Mouse (Mus musculus) embryonic facial prominence, embryonic 15.5 days (tissue): ENCODE measurements around the gene Necap2. TPM values are rescaled to one million over a fixed set of nuclear protein-coding genes. Genes with fewer than 3 reads are reported as not detected.

Source experiments
- ATAC-seq: fragments of 200-750 bp; cut with Nextera tagmentation; 2 replicates; pipeline ENCODE4 v1.8.0; 2017; ENCODE audit warnings: low read depth, moderate TSS enrichment; ENCODE audit not compliant: insufficient number of reproducible peaks, low FRiP score, low TSS enrichment
- H3K27ac ChIP-seq: fragments of 300-500 bp; sonication (generic); replicated peaks from 2 replicates; pipeline ENCODE4 v1.5.1; 2015; ENCODE audit warnings: mild to moderate bottlenecking, inconsistent platforms
- H3K27me3 ChIP-seq: fragments of 300-500 bp; sonication (generic); 2 replicates; pipeline ENCODE4 v1.6.1; 2015; ENCODE audit warnings: inconsistent platforms
- H3K36me3 ChIP-seq: fragments of 300-500 bp; sonication (generic); 2 replicates; pipeline ENCODE4 v1.6.1; 2015; ENCODE audit warnings: mild to moderate bottlenecking, inconsistent platforms
- H3K4me1 ChIP-seq: fragments of 300-500 bp; sonication (generic); 2 replicates; pipeline ENCODE4 v1.6.1; 2015; ENCODE audit warnings: inconsistent platforms
- H3K4me2 ChIP-seq: fragments of 300-500 bp; sonication (generic); replicated peaks from 2 replicates; pipeline ENCODE4 v1.6.1; 2015; ENCODE audit warnings: mild to moderate bottlenecking, inconsistent platforms
- H3K4me3 ChIP-seq: fragments of 300-500 bp; sonication (generic); replicated peaks from 2 replicates; pipeline ENCODE4 v1.5.1; 2015; ENCODE audit warnings: mild to moderate bottlenecking, inconsistent platforms
- H3K9ac ChIP-seq: fragments of 300-500 bp; sonication (generic); 2 replicates; pipeline ENCODE4 v1.6.1; 2015; ENCODE audit warnings: inconsistent platforms
- H3K9me3 ChIP-seq: fragments of 300-500 bp; sonication (generic); replicated peaks from 2 replicates; pipeline ENCODE4 v1.6.1; 2016; ENCODE audit warnings: inconsistent platforms
- WGBS: fragments of 180-500 bp; shearing (Covaris S2); methylation state at CpG from one replicate; pipeline ENCODE4 v1.1.7; 2015; 5-methylcytosine and 5-hydroxymethylcytosine counted together
- polyA plus RNA-seq: library from polyadenylated mRNA; unstranded; fragments of >200 nt; fragmentation: Nextera tagmentation; extraction: Ambion mirVana; gene quantifications from 2 replicates; pipeline ENCODE4 v1.2.1, GENCODE M21; 2015

Necap2 gene
- 88.0 and 93.4 TPM in 2 replicates for polyA plus RNA-seq

DNA sequence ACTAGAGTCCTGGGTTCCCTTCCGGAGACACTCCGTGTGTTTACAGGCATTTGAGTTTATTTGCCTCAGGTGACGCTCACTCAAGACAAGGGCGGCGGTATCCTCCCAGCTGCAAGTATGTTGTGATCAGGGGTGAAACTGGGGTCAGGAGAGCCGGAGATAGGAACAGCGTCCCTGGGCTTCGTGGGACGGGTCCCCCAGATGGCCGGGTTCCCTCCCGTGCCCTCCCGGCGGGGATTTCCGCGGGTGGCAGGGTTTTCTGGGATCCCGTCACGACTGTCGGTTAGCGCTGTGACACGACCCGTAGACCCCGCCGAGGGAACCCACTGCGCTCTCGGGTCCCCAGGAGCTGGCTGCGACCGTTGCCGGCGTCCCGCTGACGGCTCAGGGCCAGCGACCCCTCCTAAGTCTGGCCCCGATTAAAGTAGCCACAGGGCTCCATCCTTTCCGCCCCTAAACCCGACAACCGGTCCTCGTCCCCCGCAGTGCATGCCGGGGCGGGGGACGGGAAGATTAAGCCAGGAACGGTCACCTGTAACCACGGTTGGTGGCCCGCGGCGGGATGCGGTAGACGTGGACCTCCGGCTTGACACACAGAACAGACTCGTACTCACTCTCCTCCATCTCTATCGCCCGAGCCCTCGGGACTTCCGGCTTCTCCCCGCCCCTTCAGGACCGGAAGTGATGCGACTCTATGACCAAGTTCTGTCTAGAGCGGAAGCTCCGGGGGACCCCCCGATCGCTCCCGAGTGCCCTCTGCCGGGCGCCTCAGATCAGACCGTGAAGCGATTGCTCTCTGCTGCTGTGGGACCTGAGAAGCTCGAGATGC is at the start of gene Necap2:
Gene Necap2 (minus strand): TSS at position 677 of the 829 bp plus-strand sequence.
- H3K27me3 ChIP-seq = no peaks in the 10 kb centered on the region
- under 1% methylated on average over 67 of the region's 67 CpGs for WGBS
- H3K27ac ChIP-seq = peak within 1 kb of the TSS; percentile 63
- no peaks in the 10 kb centered on the region for H3K9me3 ChIP-seq
- H3K4me1 ChIP-seq = peaks cover 24% of the 10 kb centered on the region
- peak within 1 kb of the TSS; percentile 95 for H3K4me3 ChIP-seq
- H3K36me3 ChIP-seq = peaks cover 14% of the 10 kb centered on the region
- peak; percentile 91 for ATAC-seq
- H3K9ac ChIP-seq = peak within 1 kb of the TSS; percentile 93
- peak within 1 kb of the TSS; percentile 95 for H3K4me2 ChIP-seq

DNA sequence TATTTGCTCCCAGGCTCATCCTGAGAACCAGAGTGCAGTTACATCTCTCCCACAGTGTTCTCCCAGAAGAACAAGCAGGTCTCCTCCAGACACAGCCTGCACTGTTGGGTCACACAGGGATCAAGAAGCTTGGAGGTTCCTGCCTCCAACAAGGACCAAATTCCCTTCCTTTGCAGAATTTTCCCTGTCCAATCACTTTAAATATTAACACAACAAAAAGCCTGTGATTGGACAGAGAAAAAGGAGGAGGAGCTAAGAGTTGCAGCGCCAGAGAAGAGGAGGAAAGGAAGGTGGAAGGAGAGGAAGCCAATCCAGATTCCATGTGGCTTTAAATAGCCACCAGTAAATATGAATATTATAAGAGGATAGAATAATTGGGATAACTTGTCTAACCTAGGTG is 44.9 kb upstream of the Necap2 start:
- no peak overlapping the region for H3K4me2 ChIP-seq
- H3K9ac ChIP-seq = no peak overlapping the region
- no peak overlapping the region for H3K27ac ChIP-seq
- peaks cover 23% of the 10 kb centered on the region for H3K4me1 ChIP-seq
- 29% methylated on average over 1 of the region's 1 CpGs for WGBS
- no peak overlapping the region for H3K4me3 ChIP-seq
- H3K36me3 ChIP-seq = peaks cover 8% of the 10 kb centered on the region; the same call in 1 of the 2 replicates
- no peak for ATAC-seq
- no peaks in the 10 kb centered on the region for H3K27me3 ChIP-seq
- no peaks in the 10 kb centered on the region for H3K9me3 ChIP-seq

DNA sequence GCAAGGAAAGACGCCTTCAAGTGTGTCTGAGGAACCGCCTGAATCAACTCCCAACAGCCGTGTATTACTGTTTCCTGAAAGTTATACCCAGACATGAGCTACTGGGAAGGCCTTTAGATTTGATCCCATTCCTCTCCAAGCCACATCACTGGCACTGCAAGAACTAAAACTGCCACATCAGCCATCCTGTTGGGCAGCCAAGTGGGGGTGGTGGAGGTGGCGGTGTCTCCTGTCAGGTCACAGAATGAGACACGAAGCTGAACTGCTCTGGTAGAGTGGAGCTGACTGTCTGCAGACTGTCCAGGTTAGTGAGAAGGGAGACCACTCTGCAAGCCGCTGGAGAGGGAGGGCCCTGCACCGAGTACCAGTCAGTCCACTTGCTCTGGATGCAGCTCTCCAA is 44.5 kb upstream of the Necap2 start:
- Histone ChIP-seq H3K27ac (no peak overlapping the region), H3K4me2 (no peak overlapping the region), H3K4me3 (no peak overlapping the region), H3K36me3 (peaks cover 12% of the 10 kb centered on the region), H3K27me3 (no peaks in the 10 kb centered on the region), H3K9me3 (no peaks in the 10 kb centered on the region), H3K4me1 (peaks cover 23% of the 10 kb centered on the region), H3K9ac (no peak overlapping the region)
- no peak for ATAC-seq
- 76% methylated on average over 7 of the region's 7 CpGs for WGBS

DNA sequence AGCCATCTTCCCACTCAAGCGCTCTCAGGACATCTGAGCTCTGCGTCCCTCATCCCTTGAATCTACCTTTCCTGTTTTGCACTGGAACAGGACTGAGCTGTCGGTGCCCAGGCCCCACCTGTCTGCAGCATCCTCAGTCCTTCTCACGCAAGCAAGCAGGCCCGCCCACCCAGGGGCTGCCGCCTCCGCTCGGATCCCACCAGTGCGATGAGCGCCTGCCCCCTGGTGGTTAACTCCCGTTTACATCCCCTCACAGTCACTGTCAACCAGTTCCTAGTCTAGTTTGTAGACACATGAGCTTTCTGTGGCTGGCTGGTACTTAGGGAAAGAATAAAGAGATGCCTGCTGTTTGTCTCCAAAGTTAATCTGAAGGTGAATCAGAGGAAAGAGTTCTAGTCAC is 42.5 kb upstream of the Necap2 start:
- no peaks in the 10 kb centered on the region for H3K9me3 ChIP-seq
- H3K9ac ChIP-seq = no peak overlapping the region
- H3K4me2 ChIP-seq = no peak overlapping the region
- H3K4me1 ChIP-seq = peaks cover 18% of the 10 kb centered on the region; the same call in 1 of the 2 replicates
- WGBS = 25% methylated on average over 11 of the region's 11 CpGs
- peak; percentile 37; the same call in 1 of the 2 replicates for ATAC-seq
- H3K27me3 ChIP-seq = no peaks in the 10 kb centered on the region
- peaks cover 32% of the 10 kb centered on the region for H3K36me3 ChIP-seq
- no peak overlapping the region for H3K4me3 ChIP-seq
- H3K27ac ChIP-seq = no peak overlapping the region

DNA sequence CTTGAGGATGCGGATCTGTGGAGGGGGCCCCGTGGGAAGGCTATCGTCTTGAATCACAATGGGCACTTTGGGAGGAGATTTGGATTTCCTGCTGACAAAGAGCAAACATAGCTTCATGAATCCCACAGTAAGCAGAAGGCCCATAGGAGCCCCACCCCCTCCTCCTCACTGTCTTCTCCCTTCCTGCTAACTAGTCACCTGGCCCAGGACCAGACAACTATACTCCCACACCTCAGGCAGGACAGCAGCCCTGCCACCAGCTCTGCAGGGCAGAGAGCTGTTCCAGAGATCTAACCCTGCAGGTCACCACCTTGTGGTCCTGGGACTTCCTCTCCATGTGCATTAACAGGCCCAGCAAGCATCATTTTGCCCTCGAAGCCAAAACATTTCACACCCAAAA is 40.5 kb upstream of the Necap2 start:
- 78% methylated on average over 4 of the region's 4 CpGs for WGBS

DNA sequence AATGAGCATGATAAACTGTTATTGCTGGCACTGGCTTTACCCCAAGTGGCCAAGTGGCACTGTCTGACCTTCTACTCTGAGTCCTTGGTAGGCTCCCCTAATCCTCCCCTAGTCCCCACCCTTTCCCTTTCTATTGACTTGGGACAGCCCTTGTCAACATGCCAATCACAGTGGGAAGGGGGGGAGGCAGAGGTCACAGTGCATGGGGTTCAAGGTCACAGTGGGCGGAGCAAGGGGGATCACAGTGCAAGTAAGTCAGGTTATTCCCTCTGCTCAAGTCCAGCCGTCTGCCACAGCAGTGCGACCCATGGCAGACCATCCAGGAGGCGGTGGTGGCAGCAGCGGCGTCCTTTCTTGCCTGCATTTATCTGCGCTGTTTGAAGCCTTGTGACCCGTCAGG is 37.2 kb upstream of the Necap2 start:
- Histone ChIP-seq H3K27me3 (no peaks in the 10 kb centered on the region), H3K36me3 (peaks cover 81% of the 10 kb centered on the region), H3K9ac (no peak overlapping the region), H3K4me1 (peaks cover 11% of the 10 kb centered on the region; the same call in 1 of the 2 replicates), H3K4me2 (no peak overlapping the region), H3K9me3 (no peaks in the 10 kb centered on the region), H3K27ac (no peak overlapping the region), H3K4me3 (no peak overlapping the region)
- no peak for ATAC-seq
- WGBS = 83% methylated on average over 8 of the region's 8 CpGs

More for the DNA sequence above, 40.5 kb upstream of the Necap2 start:
- Histone ChIP-seq H3K36me3 (peaks cover 50% of the 10 kb centered on the region), H3K4me3 (no peak overlapping the region), H3K27ac (no peak overlapping the region), H3K9ac (no peak overlapping the region), H3K4me1 (peaks cover 28% of the 10 kb centered on the region; the same call in 1 of the 2 replicates), H3K4me2 (no peak overlapping the region), H3K9me3 (no peaks in the 10 kb centered on the region), H3K27me3 (no peaks in the 10 kb centered on the region)
- no peak for ATAC-seq

DNA sequence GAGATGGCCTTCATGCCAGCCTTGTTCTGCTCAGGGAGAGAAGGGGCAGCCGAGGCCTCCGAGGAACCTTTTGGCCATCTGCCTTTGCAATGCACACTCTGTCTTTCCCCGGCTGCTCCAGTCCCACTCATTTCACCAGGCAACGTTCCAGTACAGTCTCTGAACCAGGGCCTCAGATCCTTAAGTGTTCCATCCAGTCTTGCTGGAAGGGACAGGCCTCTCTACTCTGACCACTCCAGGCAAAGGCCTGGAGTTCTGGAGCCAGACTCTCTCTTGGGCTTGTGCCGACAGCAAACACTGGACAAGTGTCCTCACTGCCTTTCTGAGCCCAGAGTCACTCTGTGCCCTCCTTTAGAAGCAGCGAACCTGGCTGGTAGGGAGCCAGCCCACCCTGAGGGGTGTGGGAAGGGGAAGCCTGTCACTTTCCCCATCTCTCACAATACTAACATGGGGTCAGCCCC is 36.4 kb upstream of the Necap2 start:
- Histone ChIP-seq H3K4me2 (no peak overlapping the region), H3K27me3 (no peaks in the 10 kb centered on the region), H3K9ac (no peak overlapping the region), H3K27ac (no peak overlapping the region; the same call in 1 of the 2 replicates), H3K4me3 (no peak overlapping the region), H3K4me1 (peaks cover 11% of the 10 kb centered on the region; the same call in 1 of the 2 replicates), H3K9me3 (no peaks in the 10 kb centered on the region), H3K36me3 (peaks cover 84% of the 10 kb centered on the region)
- 88% methylated on average over 6 of the region's 6 CpGs for WGBS
- ATAC-seq = no peak

DNA sequence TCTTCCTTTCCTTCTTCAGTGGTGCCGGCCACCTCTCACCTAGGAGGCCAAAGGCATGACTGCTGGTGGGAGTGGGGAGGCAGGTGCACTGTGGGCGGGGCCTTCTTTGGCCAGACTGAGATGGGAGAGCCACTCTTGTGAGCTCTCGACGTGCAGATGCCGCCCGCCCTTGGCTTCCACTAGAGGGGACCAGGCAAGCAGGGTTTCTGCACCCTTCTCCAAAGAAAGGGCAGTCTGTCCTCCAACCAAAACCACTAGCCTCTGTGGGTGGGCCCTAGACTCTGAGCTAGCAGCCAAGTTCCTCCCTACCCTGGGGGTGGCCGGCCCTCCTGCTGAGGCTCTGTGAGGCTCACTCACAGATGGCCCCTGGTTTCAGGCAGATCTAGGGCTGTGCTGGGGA is 35.7 kb upstream of the Necap2 start:
- WGBS = 72% methylated on average over 7 of the region's 7 CpGs
- Histone ChIP-seq H3K9me3 (no peaks in the 10 kb centered on the region), H3K9ac (no peak overlapping the region), H3K4me3 (no peak overlapping the region), H3K4me1 (peaks cover 11% of the 10 kb centered on the region; the same call in 1 of the 2 replicates), H3K36me3 (peaks cover 84% of the 10 kb centered on the region), H3K4me2 (no peak overlapping the region), H3K27ac (no peak overlapping the region), H3K27me3 (no peaks in the 10 kb centered on the region)
- ATAC-seq = no peak

DNA sequence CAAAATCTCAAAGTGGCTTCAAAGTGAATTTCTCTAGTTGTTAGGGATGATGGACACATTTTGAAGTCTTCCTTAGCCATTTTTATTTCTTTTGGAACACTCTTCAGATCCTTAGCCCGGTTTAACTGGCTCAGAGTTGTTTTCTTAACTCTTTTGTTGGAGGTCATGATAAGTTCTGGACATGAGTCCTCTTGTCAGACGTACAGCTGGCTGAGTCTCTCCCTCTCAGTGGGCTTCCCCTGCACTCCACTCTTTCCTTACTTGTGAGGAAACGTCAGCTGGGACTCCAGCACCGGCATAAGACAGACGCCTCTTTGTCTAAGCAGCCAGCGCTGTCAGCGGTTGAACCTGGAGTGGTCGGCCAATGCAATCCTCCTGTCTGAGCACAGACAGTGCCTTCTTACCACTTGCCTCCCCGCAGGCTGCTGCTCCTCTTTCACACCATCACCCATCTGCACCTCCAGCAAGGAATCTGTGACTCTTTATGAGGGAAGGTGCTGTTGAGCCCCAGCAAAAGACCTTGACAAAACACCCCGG is 30.1 kb upstream of the Necap2 start:
- Histone ChIP-seq H3K27me3 (no peaks in the 10 kb centered on the region), H3K9ac (no peak overlapping the region), H3K36me3 (peaks cover 30% of the 10 kb centered on the region), H3K9me3 (no peaks in the 10 kb centered on the region), H3K4me2 (no peak overlapping the region), H3K4me1 (no peaks in the 10 kb centered on the region), H3K4me3 (no peak overlapping the region), H3K27ac (no peak overlapping the region)
- WGBS = 32% methylated on average over 10 of the region's 10 CpGs
- ATAC-seq = no peak

DNA sequence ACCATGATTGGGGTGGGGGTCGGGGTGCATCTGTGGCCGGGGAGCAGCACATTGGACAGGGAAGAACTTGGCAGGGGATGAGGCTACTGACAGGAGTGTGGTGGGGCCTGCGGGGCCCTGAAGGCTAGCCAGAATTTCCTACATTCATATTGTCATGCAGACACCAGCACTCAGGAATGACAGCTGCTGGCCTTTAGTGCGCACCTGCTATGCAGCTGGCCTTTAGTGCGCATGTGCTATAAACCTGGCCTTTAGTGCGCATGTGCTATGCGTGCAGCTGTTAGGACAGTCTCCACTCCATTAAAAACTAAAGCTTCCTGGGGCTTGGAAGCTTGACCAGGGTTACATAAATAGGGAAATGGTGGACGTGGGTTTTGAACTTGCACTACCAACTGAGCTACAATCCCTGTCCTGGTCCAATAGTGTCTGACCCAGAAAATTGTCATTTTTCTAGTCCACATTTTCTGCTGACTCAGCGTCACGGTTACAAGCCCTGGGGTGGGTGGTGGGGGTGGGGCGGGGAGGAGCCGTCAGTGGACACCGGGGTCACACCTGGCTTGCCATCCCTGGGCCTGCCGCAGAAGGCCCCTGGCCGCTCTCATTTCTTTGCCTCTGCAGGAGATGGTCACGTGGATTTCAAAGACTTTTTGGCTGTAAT is 28.5 kb upstream of the Necap2 start:
- H3K27me3 ChIP-seq = no peaks in the 10 kb centered on the region
- no peak overlapping the region for H3K4me3 ChIP-seq
- no peaks in the 10 kb centered on the region for H3K4me1 ChIP-seq
- H3K9ac ChIP-seq = no peak overlapping the region
- ATAC-seq = no peak
- 76% methylated on average over 16 of the region's 16 CpGs for WGBS
- H3K9me3 ChIP-seq = no peaks in the 10 kb centered on the region
- H3K27ac ChIP-seq = no peak overlapping the region
- no peak overlapping the region for H3K4me2 ChIP-seq
- H3K36me3 ChIP-seq = peaks cover 16% of the 10 kb centered on the region

DNA sequence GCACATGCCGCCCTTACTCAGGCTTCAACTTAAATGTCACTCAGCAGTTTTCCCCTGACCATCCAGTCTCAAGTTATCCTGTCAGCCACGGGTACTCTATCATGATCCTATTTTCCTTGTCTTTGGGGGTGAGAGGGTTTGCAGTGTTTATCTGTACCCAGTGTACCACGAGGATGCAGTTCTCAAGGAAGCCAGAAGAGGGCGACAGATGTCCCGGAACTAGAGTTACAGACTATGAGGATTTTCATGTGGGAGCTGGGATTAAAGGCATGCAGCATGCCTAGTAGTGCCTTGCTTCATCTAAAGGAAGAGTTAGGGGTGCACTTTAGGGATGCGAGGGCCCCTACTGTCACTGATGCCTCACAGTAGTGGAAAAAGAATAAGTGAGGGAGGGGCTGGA is 23.7 kb upstream of the Necap2 start:
- Histone ChIP-seq H3K27ac (no peak overlapping the region), H3K9me3 (no peaks in the 10 kb centered on the region), H3K27me3 (no peaks in the 10 kb centered on the region), H3K4me3 (no peak overlapping the region), H3K4me2 (no peak overlapping the region), H3K4me1 (no peaks in the 10 kb centered on the region), H3K9ac (no peak overlapping the region), H3K36me3 (no peaks in the 10 kb centered on the region)
- WGBS = 66% methylated on average over 6 of the region's 6 CpGs
- no peak for ATAC-seq
